Mouse (Mus musculus) adipocyte (in vitro differentiated cells): ENCODE measurements around the gene Opn4.

ENCODE experiments used
- DNase-seq: peaks from one replicate; pipeline ENCODE4 v3.0.0-alpha.2; 2016; ENCODE audit warnings: low spot score

Opn4 gene

DNA sequence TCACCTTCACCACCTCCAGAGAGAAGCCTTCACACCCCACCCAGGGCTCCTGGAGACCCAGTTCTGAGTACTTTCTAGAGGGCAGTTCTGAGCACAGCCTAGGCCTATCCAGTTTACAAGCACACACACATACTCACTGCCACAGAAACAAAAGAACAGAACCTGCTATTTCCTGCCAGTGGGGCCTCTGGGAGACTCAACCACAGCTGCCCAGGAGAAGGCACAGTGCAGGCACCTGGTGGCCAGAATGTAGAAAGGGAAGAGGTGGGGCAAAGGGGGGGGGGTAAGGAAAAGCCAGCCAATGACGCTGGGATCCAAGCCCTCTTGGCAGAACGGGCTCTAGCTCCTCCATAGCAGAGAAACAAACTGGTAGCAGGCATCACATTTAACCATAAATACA is 37.5 kb downstream of the Opn4 start:
- DNase-seq, result peak; percentile 45

DNA sequence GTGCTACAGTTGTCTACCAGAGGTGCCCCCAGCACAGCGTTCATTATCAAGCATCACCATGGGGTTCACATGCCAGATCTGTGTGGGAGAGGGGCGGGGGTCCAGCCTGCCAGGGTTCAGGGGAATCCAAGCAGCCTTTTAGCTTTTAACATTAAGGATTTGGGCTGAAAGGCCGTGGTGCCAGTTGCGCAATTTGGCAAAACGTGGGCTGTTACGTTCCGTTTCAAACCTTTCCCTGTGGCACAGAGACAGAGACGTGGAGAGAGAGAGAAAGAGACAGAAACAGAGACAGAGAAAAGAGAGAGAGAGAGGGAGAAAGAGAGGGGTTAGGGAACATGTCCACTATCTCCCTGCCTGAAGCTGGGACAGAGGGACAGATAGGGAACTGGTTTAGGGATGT is 38.3 kb downstream of the Opn4 start:
- peak; percentile 69 for DNase-seq

DNA sequence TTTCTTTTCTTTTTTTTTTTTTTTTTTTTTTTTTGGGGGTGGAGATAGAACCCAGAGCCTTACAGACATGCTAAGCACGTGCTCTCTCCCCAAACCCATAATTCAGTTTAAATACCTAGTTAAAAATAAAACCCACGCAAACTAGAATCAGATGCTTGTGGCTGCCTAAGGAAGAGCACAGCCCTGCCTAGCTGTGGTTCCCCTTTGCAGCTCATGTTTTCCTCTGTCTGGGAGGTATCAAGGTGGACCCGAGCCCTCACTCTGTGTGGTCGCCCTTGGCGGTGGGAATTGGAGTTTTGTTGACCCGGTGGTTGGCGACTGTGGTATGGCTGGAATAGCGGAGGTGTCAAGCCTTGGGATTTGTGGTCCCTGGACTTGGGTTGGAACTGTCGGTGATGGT is 41.0 kb downstream of the Opn4 start:
- DNase-seq, result no peak

GRCm38 (mm10) chr14:34555211-34555610 is 44.7 kb downstream of the Opn4 start:
- no peak for DNase-seq

DNA sequence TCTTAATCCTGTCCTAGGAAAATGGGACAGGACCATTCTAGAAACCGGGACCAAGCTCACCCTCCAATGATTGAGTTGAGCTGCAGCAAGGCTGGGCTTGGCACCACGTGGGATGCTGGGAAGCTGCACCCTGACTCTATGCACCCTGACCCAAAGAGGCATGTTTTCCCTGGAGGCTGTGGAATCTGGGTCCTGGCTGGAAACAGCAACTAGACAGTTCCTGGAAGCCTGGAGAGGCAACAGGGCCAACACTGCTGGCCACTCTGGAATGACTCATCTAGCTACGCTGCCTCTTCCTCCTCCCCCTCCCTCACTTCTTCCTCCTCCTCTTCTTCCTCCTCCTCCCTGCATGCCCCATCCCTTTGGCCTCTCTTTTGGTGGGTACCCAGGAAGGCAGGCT is 45.9 kb downstream of the Opn4 start:
- DNase-seq, result peak; percentile 95

DNA sequence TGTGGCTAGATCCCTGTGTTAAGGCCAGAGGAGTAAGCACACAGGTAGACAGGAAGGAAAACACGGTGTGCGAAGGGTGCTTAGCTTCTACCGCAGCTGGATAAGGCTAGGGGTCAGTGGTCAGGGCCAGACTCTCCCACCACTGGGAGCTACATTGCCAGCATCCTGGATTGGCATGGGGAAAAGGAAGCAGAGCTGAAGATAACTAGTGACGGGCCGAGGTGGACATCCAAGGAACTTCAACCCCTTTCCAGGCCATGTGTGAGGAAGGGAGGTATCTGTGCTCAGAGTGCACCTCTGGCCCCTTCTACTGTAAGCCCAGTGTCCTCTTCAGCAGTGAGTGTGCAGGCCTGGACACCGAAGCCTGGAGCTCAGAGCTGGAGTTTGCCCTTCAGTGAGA is 46.5 kb downstream of the Opn4 start:
- DNase-seq, result no peak

- DNase-seq, result peak; percentile 71
These were observed 47.7 kb downstream of the Opn4 start for GRCm38 (mm10) chr14:34552226-34552625.

DNA sequence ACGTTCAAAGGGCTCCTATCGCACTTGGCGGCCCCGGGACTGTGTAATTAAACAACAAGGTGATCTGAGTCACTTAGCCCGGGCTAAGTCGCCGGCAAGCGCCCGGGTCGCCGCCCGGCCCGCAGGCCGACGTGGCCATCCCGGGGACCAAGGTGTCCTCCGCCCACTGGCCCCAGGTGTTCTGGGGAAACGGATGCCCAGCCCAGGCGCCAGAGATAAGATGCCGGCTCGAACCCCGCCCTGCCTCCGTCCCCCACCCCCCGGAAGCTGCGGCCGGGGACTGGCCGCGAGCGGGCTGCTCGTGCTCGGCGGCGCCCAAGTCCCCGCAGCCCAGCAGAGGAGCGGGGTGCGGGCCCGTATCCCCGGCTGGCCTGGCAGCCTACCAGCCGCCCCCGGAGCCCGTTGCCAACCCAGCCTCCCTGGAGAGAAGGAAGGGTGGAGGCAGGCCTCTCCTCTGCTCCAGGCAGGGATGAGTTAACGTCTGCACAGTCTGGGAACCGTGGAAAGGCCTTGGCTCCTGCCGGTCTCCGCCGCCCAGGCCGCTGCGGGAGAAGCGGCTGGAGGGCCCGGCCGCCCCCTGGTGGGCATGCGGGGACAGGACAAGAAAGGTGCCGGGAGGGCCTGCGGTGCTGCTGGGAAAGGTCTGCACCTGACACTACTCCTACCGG is 50.8 kb downstream of the Opn4 start:
- DNase-seq, result peak; percentile 88

DNA sequence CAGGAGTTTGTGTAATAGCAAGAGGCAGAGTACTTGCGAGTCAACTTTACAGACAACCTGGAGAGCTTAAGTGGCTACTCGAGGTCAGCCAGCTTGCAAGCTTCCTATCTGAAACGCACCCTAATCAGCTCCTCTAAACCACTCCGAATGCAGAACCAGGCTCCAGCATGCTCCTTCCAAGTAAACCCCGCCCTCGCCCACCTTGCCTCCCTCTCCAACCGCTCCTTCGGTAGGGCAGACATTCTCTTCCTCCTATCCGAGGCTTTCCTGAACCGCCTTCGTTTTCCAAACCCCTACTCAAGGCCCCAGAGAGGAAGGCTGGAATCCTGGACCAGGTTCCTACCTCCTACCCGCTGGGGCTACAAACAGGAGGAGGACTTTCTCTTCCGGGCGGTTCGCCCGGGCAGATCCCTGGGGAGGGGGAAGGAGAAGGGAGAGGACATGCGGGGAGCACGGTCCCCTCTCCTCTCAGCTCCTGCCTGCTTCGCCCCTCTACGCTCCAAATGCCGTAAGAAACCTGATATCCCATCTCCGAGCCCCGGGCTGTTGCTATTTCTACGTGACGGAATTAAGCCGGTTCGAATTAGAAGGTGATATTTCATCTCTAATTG is 51.4 kb downstream of the Opn4 start:
- DNase-seq, result peak; percentile 73

GRCm38 (mm10) chr14:34544545-34544944 is 55.4 kb downstream of the Opn4 start:
- DNase-seq, result no peak

GRCm38 (mm10) chr14:34544001-34544400 is 55.9 kb downstream of the Opn4 start:
- DNase-seq, result no peak

- peak; percentile 27 for DNase-seq
These were observed 56.3 kb downstream of the Opn4 start for GRCm38 (mm10) chr14:34543596-34543995.

- DNase-seq, result no peak
These were observed 58.0 kb downstream of the Opn4 start for GRCm38 (mm10) chr14:34541896-34542295.

DNA sequence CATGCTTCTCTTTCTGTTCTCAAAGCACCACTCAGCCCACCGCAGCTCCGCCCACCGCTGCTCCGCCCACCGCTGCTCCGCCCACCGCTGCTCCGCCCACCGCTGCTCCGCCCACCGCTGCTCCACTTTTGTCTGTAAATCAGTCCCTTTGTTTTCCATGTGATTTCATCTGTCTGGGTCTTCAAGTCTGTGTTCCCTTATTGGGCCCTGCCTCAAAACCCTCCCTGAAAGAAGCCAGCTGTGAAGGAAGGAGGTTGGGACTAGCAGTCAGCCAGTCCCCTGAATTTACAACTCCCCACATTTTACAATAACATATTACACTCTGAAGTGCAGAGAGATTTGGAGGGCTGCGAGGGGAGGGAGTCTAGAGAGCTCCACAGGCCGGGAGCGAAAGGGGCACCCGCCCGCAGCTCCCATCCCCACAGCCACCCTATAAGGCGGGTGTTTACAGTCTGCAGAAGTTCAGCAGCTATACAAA is 59.2 kb downstream of the Opn4 start:
- no peak for DNase-seq
